Mouse (Mus musculus) kidney, postnatal 0 days (tissue): ENCODE results near the gene Pkp4. TPM values are rescaled to one million over a fixed set of nuclear protein-coding genes. Genes with fewer than 3 reads are reported as not detected.

Experiments used
- ATAC-seq: fragments of 200-750 bp; cut with Nextera tagmentation; replicated peaks from 2 replicates; pipeline ENCODE4 v1.8.0; 2017; ENCODE audit warnings: low read depth, moderate number of reproducible peaks, moderate TSS enrichment, moderate library complexity; ENCODE audit not compliant: low FRiP score
- DNase-seq: peaks from one replicate; pipeline ENCODE4 v3.0.0-alpha.2; 2016; ENCODE audit warnings: low spot score
- H3K27ac ChIP-seq: fragments of 300-500 bp; sonication (generic); 2 replicates; pipeline ENCODE4 v1.5.1; 2014; ENCODE audit warnings: mild to moderate bottlenecking
- H3K27me3 ChIP-seq: fragments of 300-500 bp; sonication (generic); 2 replicates; pipeline ENCODE4 v1.6.1; 2014; ENCODE audit warnings: low read length, mixed read lengths; ENCODE audit not compliant: insufficient read depth
- H3K36me3 ChIP-seq: fragments of 300-500 bp; sonication (generic); 2 replicates; pipeline ENCODE4 v1.6.1; 2014; ENCODE audit warnings: low read length, mixed read lengths; ENCODE audit not compliant: insufficient read depth
- H3K4me1 ChIP-seq: fragments of 300-500 bp; sonication (generic); replicated peaks from 2 replicates; pipeline ENCODE4 v1.6.1; 2014; ENCODE audit warnings: antibody characterized with exemption, low read length, mixed read lengths; ENCODE audit not compliant: insufficient read depth
- H3K4me2 ChIP-seq: fragments of 300-500 bp; sonication (generic); 2 replicates; pipeline ENCODE4 v1.6.1; 2014; ENCODE audit warnings: mild to moderate bottlenecking, low read length, moderate library complexity, mixed read lengths
- H3K4me3 ChIP-seq: fragments of 300-500 bp; sonication (generic); replicated peaks from 2 replicates; pipeline ENCODE4 v1.5.1; 2014; ENCODE audit warnings: low read depth, low read length
- H3K9ac ChIP-seq: fragments of 300-500 bp; sonication (generic); 2 replicates; pipeline ENCODE4 v1.6.1; 2014; ENCODE audit warnings: low read depth, low read length
- H3K9me3 ChIP-seq: fragments of 300-500 bp; sonication (generic); replicated peaks from 2 replicates; pipeline ENCODE4 v1.6.1; 2016; ENCODE audit warnings: low read length, inconsistent platforms, mixed read lengths
- CTCF ChIP-seq: IDR thresholded peaks from 2 replicates; pipeline ENCODE4 v1.5.1; 2016; ENCODE audit warnings: antibody characterized with exemption, low read depth, mild to moderate bottlenecking, moderate library complexity
- WGBS: fragments of 180-500 bp; shearing (Covaris S2); extraction: QIAGEN DNeasy Blood & Tissue Kit; methylation state at CpG from one replicate; pipeline ENCODE4 v1.1.7; 2014; 5-methylcytosine and 5-hydroxymethylcytosine counted together
- polyA plus RNA-seq: library from polyadenylated mRNA; unstranded; fragments of >200 nt; fragmentation: Nextera tagmentation; extraction: Ambion mirVana; gene quantifications from 2 replicates; pipeline ENCODE4 v1.2.1, GENCODE M21; 2015

Pkp4 gene
- polyA plus RNA-seq, 1 experiment from 2014 or later: 20.2 TPM

GRCm38 (mm10) chr2:59346443-59346842, 185.8 kb downstream of the Pkp4 start:
- peaks cover 45% of the 10 kb centered on the region for H3K36me3 ChIP-seq
- no peak for TF ChIP-seq CTCF
- H3K4me1 ChIP-seq: no peaks in the 10 kb centered on the region
- no peaks in the 10 kb centered on the region for H3K9me3 ChIP-seq
- H3K27ac ChIP-seq: no peak overlapping the region
- ATAC-seq: no peak
- no peak overlapping the region for H3K9ac ChIP-seq
- no peak overlapping the region for H3K4me2 ChIP-seq
- DNase-seq: peak; percentile 15
- no peaks in the 10 kb centered on the region for H3K27me3 ChIP-seq
- 45% methylated on average over 12 of the region's 12 CpGs for WGBS
- H3K4me3 ChIP-seq: no peak overlapping the region

- H3K27me3 ChIP-seq: no peaks in the 10 kb centered on the region
- H3K9me3 ChIP-seq: no peaks in the 10 kb centered on the region
- no peak for TF ChIP-seq CTCF
- DNase-seq (no peak), ATAC-seq (no peak)
- H3K4me3 ChIP-seq: no peak overlapping the region
- no peak overlapping the region for H3K9ac ChIP-seq
- no peak overlapping the region for H3K4me2 ChIP-seq
- 84% methylated on average over 8 of the region's 8 CpGs for WGBS
- H3K36me3 ChIP-seq: peaks cover 38% of the 10 kb centered on the region
- H3K27ac ChIP-seq: no peak overlapping the region
- no peaks in the 10 kb centered on the region for H3K4me1 ChIP-seq
Measured at GRCm38 (mm10) chr2:59348585-59348984, 187.9 kb downstream of the Pkp4 start.

GRCm38 (mm10) chr2:59350094-59350493, 189.4 kb downstream of the Pkp4 start:
- ATAC-seq (no peak), DNase-seq (no peak)
- Histone ChIP-seq H3K27ac (no peak overlapping the region), H3K36me3 (peaks cover 39% of the 10 kb centered on the region), H3K4me3 (no peak overlapping the region), H3K4me1 (no peaks in the 10 kb centered on the region), H3K4me2 (no peak overlapping the region), H3K9me3 (no peaks in the 10 kb centered on the region), H3K27me3 (no peaks in the 10 kb centered on the region), H3K9ac (no peak overlapping the region)
- no peak for TF ChIP-seq CTCF
- WGBS: 60% methylated on average over 3 of the region's 3 CpGs

- Histone ChIP-seq H3K27me3 (no peaks in the 10 kb centered on the region), H3K36me3 (peaks cover 42% of the 10 kb centered on the region), H3K9ac (no peak overlapping the region), H3K27ac (no peak overlapping the region), H3K4me2 (no peak overlapping the region), H3K9me3 (no peaks in the 10 kb centered on the region), H3K4me1 (no peaks in the 10 kb centered on the region), H3K4me3 (no peak overlapping the region)
- DNase-seq (no peak), ATAC-seq (no peak)
- TF ChIP-seq CTCF: no peak
- 78% methylated on average over 16 of the region's 16 CpGs for WGBS
Measured at GRCm38 (mm10) chr2:59351303-59352099, 190.9 kb downstream of the Pkp4 start.

GRCm38 (mm10) chr2:59353821-59354220, 193.2 kb downstream of the Pkp4 start:
- Histone ChIP-seq H3K27ac (no peak overlapping the region), H3K4me1 (no peaks in the 10 kb centered on the region), H3K27me3 (no peaks in the 10 kb centered on the region), H3K4me3 (no peak overlapping the region), H3K9me3 (no peaks in the 10 kb centered on the region), H3K9ac (no peak overlapping the region), H3K4me2 (no peak overlapping the region), H3K36me3 (peaks cover 33% of the 10 kb centered on the region)
- WGBS: 63% methylated on average over 3 of the region's 3 CpGs
- DNase-seq: no peak
- no peak for ATAC-seq
- no peak for TF ChIP-seq CTCF

GRCm38 (mm10) chr2:59355531-59356289, 195.1 kb downstream of the Pkp4 start:
- no peaks in the 10 kb centered on the region for H3K9me3 ChIP-seq
- WGBS: 93% methylated on average over 5 of the region's 5 CpGs
- no peaks in the 10 kb centered on the region for H3K27me3 ChIP-seq
- ATAC-seq (no peak), DNase-seq (no peak)
- no peak for TF ChIP-seq CTCF
- H3K36me3 ChIP-seq: peaks cover 24% of the 10 kb centered on the region
- H3K4me1 ChIP-seq: no peaks in the 10 kb centered on the region
- H3K4me3 ChIP-seq: no peak overlapping the region
- H3K27ac ChIP-seq: no peak overlapping the region
- no peak overlapping the region for H3K4me2 ChIP-seq
- no peak overlapping the region for H3K9ac ChIP-seq
